ENCODE assay signal across 24 mouse cellular contexts in the genomic region with DNA sequence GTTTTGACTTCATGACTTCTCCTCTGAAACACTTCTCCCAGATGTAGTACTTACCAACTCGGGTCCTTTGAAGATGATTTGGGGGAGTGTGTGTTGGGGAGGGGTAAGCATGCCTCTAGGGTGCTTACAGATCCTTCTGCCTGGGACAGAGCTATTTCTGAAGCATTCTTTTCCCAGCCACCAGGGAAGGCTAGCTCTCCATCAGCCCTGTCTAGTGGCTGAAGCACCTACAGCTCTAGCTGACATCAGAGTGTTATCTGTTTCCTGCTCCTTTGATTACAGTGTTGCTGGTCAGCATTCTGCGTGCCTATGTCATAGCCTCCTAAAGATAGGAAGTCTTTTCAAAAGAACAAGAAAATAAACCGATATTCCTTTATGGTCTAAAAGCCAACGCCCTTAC.
DNase-seq lines count a peak whose midpoint lies in the region; ATAC-seq and TF ChIP-seq lines count a peak whose summit lies in the region.
"Had no signal": no experiment of that assay in that cellular context is flagged by ENCODE, and none has a peak within 500 bp of the region (broad histone marks: within the 10 kb centered on the region; RNA-seq: fewer than 3 reads in every experiment).

No protein-coding gene starts in this region.

- intact Hi-C loops in heart, adult 2 months (cut with DNase I) = no loop called here
- intact Hi-C loops in heart, postnatal 25 days (cut with DNase I) = no loop called here

- no peaks in the 10 kb centered on the region for H3K9me3 ChIP-seq in heart, embryonic 13.5 days
- no peaks in the 10 kb centered on the region for H3K9me3 ChIP-seq in intestine, postnatal 0 days (ENCODE audit: control insufficient read depth)
- H3K9me3 ChIP-seq in intestine, embryonic 16.5 days (ENCODE audit: control insufficient read depth, low read length) = no peaks in the 10 kb centered on the region
- H3K9me3 ChIP-seq: embryonic facial prominence, embryonic 15.5 days; forebrain, embryonic 10.5 days; forebrain, embryonic 15.5 days; G1E; hindbrain, embryonic 10.5 days; intestine, embryonic 15.5 days had no signal

- H3K36me3 ChIP-seq in heart, adult 2 months (ENCODE audit: control insufficient read depth, insufficient read depth, low read length) = no peaks in the 10 kb centered on the region
- H3K36me3 ChIP-seq in heart, embryonic 13.5 days = no peaks in the 10 kb centered on the region
- H3K36me3 ChIP-seq in intestine, postnatal 0 days (ENCODE audit: control insufficient read depth, insufficient read depth) = no peaks in the 10 kb centered on the region
- H3K36me3 ChIP-seq in intestine, embryonic 16.5 days (ENCODE audit: control insufficient read depth, insufficient read depth, low read length) = no peaks in the 10 kb centered on the region
- H3K36me3 ChIP-seq: embryonic facial prominence, embryonic 15.5 days; forebrain, embryonic 10.5 days; forebrain, embryonic 15.5 days; G1E; hindbrain, embryonic 10.5 days; intestine, embryonic 15.5 days had no signal

- no peaks in the 10 kb centered on the region for H3K4me1 ChIP-seq in heart, adult 2 months (ENCODE audit: control insufficient read depth, insufficient read depth, low read length)
- H3K4me1 ChIP-seq in heart, embryonic 13.5 days = peaks cover 25% of the 10 kb centered on the region
- H3K4me1 ChIP-seq in intestine, postnatal 0 days (replicated peaks; ENCODE audit: control insufficient read depth, insufficient read depth, low read length) = no peaks in the 10 kb centered on the region
- H3K4me1 ChIP-seq in intestine, embryonic 16.5 days (ENCODE audit: control insufficient read depth, insufficient read depth, low read length) = no peaks in the 10 kb centered on the region
- H3K4me1 ChIP-seq: embryonic facial prominence, embryonic 15.5 days; forebrain, embryonic 15.5 days; hindbrain, embryonic 10.5 days; intestine, embryonic 15.5 days had no signal

- TF ChIP-seq CTCF in heart, adult 2 months (IDR thresholded peaks at IDR 0.05) = 0 out of 2 replicates have a peak, but pooled peaks have one; percentile 8
- peak; percentile 55 for TF ChIP-seq CTCF in intestine, postnatal 0 days (IDR thresholded peaks at IDR 0.05; ENCODE audit: low read depth)

- no peak overlapping the region for H3K27ac ChIP-seq in heart, adult 2 months
- peak overlapping the region; percentile 90 for H3K27ac ChIP-seq in heart, embryonic 13.5 days (replicated peaks)
- H3K27ac ChIP-seq in intestine, postnatal 0 days (ENCODE audit: low read depth, low read length) = no peak overlapping the region
- H3K27ac ChIP-seq in intestine, embryonic 16.5 days (ENCODE audit: low read length) = no peak overlapping the region
- H3K27ac ChIP-seq: embryonic facial prominence, embryonic 15.5 days; forebrain, embryonic 10.5 days; forebrain, embryonic 15.5 days; hindbrain, embryonic 10.5 days; hindbrain, embryonic 14.5 days; intestine, embryonic 15.5 days had no signal

- H3K4me3 ChIP-seq in heart, adult 2 months = no peak overlapping the region
- H3K4me3 ChIP-seq in heart, embryonic 13.5 days = 0 out of 2 replicates have a peak overlapping the region, but pooled peaks have one; percentile 9
- H3K4me3 ChIP-seq in intestine, postnatal 0 days (ENCODE audit: low read depth, low read length) = no peak overlapping the region
- no peak overlapping the region for H3K4me3 ChIP-seq in intestine, embryonic 16.5 days (ENCODE audit: low read length)
- H3K4me3 ChIP-seq: embryonic facial prominence, embryonic 15.5 days; erythroblast, embryonic 14.5 days; forebrain, embryonic 10.5 days; forebrain, embryonic 15.5 days; hindbrain, embryonic 10.5 days; intestine, embryonic 15.5 days had no signal

- TF ChIP-seq EP300 in heart, adult 2 months (IDR thresholded peaks at IDR 0.05; ENCODE audit: insufficient read depth, low read depth, low read length) = no peak

- 21% methylated on average over 4 of the region's 4 CpGs for WGBS in heart, adult 2 months
- WGBS in heart, embryonic 13.5 days = 14% methylated on average over 4 of the region's 4 CpGs
- 43% methylated on average over 4 of the region's 4 CpGs for WGBS in intestine, postnatal 0 days
- 59% methylated on average over 4 of the region's 4 CpGs for WGBS in intestine, embryonic 16.5 days

- no peak overlapping the region for H3K9ac ChIP-seq in heart, adult 2 months (ENCODE audit: low read depth, low read length)
- H3K9ac ChIP-seq in heart, embryonic 13.5 days = no peak overlapping the region
- H3K9ac ChIP-seq in intestine, postnatal 0 days (ENCODE audit: low read depth, low read length) = no peak overlapping the region
- no peak overlapping the region for H3K9ac ChIP-seq in intestine, embryonic 16.5 days (ENCODE audit: low read depth, low read length)
- H3K9ac ChIP-seq: embryonic facial prominence, embryonic 15.5 days; forebrain, embryonic 15.5 days; hindbrain, embryonic 14.5 days; intestine, embryonic 15.5 days had no signal

- H3K27me3 ChIP-seq in heart, adult 2 months (ENCODE audit: control insufficient read depth, insufficient read depth, low read length) = no peaks in the 10 kb centered on the region
- no peaks in the 10 kb centered on the region for H3K27me3 ChIP-seq in heart, embryonic 13.5 days (replicated peaks)
- no peaks in the 10 kb centered on the region for H3K27me3 ChIP-seq in intestine, postnatal 0 days (replicated peaks; ENCODE audit: control insufficient read depth, insufficient read depth, low read length)
- no peaks in the 10 kb centered on the region for H3K27me3 ChIP-seq in intestine, embryonic 16.5 days (replicated peaks; ENCODE audit: control insufficient read depth, insufficient read depth, low read length)
- H3K27me3 ChIP-seq: embryonic facial prominence, embryonic 15.5 days; forebrain, embryonic 15.5 days; intestine, embryonic 15.5 days had no signal

- no peaks in the 10 kb centered on the region for H3K79me2 ChIP-seq in heart, adult 2 months (replicated peaks; ENCODE audit: control insufficient read depth, insufficient read depth, low read length)

- TF ChIP-seq POLR2A in heart, adult 2 months (IDR thresholded peaks at IDR 0.05; ENCODE audit: insufficient read depth, low read depth, low read length) = no peak

- ATAC-seq in heart, embryonic 13.5 days (ENCODE audit: extremely low read depth, insufficient number of reproducible peaks, low FRiP score, low TSS enrichment) = peak; percentile 58; the same call in 1 of the 2 replicates
- ATAC-seq in intestine, postnatal 0 days = peak; percentile 63
- no peak for ATAC-seq in intestine, embryonic 16.5 days
- no peak for ATAC-seq in megakaryocyte-erythroid progenitor cell, adult 5-6 weeks (replicated peaks; ENCODE audit: low FRiP score, low TSS enrichment, poor library complexity, severe bottlenecking)
- ATAC-seq: CD4-positive, CD25-positive, alpha-beta regulatory T cell, adult 4 months; forebrain, embryonic 15.5 days; intestine, embryonic 15.5 days had no signal

- H3K4me2 ChIP-seq in heart, embryonic 13.5 days = peak overlapping the region; percentile 61
- H3K4me2 ChIP-seq in intestine, postnatal 0 days (replicated peaks; ENCODE audit: low read depth) = no peak overlapping the region
- no peak overlapping the region for H3K4me2 ChIP-seq in intestine, embryonic 16.5 days (ENCODE audit: low read depth, low read length)
- H3K4me2 ChIP-seq: embryonic facial prominence, embryonic 15.5 days; forebrain, embryonic 15.5 days; hindbrain, embryonic 14.5 days; intestine, embryonic 15.5 days had no signal

- DNase-seq in heart, adult 2 months = no peak
- DNase-seq in heart, postnatal 25 days (ENCODE audit: low spot score) = no peak
- DNase-seq in heart, adult 8-10 months (ENCODE audit: low spot score) = no peak
- peak; percentile 22 for DNase-seq in heart, postnatal 4 days
- DNase-seq: adrenal gland, postnatal 10 days; B cell, adult 2 months; cerebellum, adult 11 months; cerebellum, adult 8-10 months; cerebellum, postnatal 14 days; embryo, embryonic 11 days; gastrocnemius, postnatal 10 days had no signal

Comparison
In these comparisons a context has a peak if more than half of its experiments do, and no peak if none do; other contexts are left out.
1. ATAC-seq: peak in heart, embryonic 13.5 days (single experiment) and intestine, postnatal 0 days (single experiment); none in intestine, embryonic 16.5 days (single experiment) and megakaryocyte-erythroid progenitor cell, adult 5-6 weeks (single experiment).